Mouse (Mus musculus): ENCODE results near the gene Bmx. TPM values are rescaled to one million over a fixed set of nuclear protein-coding genes. Genes with fewer than 3 reads are reported as not detected.

The Bmx gene
- not detected for polyA plus RNA-seq (2017; shearing (Covaris generic))

DNA sequence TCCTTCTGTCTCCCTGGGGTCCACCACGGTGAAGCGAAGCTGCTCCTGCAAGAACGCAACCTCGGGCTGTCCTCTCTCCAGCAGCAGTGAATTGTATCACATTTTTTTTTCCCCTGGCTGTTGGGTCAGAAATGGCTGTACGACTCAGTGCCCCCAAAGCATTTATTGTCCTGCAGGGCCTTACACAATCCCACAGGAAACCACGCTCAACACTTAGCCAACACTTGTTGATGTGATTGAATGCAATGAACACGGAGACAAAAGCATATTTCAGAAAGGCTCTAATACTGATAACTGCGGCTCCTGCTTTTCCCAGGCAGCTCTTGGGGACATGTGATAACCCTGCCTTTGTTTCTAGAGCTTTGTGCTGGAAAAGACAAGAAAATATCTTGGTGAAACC, at the start of gene Bmx:
Bmx (minus strand) TSS at position 137 of the 400 bp plus-strand sequence.

DNA sequence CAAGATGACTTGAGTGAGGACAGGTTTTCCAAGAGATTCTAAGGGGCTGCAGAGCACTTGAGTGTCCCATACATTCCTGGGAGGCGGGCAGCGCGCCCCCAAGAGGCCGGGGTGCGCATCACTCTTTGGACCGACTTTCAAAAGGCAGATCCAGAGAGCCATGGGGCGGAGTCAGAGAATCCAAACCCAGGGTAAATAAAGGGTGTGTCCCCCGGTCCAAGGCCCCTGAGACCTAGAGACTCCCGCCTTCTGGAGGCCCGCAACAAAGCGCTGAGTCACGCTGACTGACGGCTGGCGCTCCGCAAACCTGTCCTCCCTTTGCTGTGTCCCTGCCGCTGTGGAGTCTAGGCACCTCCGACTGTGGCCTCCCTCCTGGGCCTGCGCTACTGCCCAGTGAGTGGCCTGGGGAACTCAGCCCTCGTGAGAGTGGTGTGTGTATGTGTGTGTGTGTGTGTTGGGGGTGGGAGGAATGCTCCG, 11.3 kb upstream of the Bmx start, which contains the start of gene Pir:
Pir (plus strand) TSS at position 87 of the 477 bp plus-strand sequence.

Other genes starting within 250 kb of the Bmx start
- gene Car5b, start 230.2 kb downstream of the Bmx start, polyA plus RNA-seq (2017; shearing (Covaris generic)): not detected
- gene Siah1b, start 181.7 kb downstream of the Bmx start, polyA plus RNA-seq (2017; shearing (Covaris generic)): 5.0 TPM
- gene Cltrn, start 169.4 kb downstream of the Bmx start, polyA plus RNA-seq (2017; shearing (Covaris generic)): not detected
- gene Ace2, start 118.9 kb downstream of the Bmx start, polyA plus RNA-seq (2017; shearing (Covaris generic)): not detected
- gene Pir, start 11.2 kb upstream of the Bmx start, polyA plus RNA-seq (2017; shearing (Covaris generic)): not detected
- gene Vegfd, start 115.2 kb upstream of the Bmx start, polyA plus RNA-seq (2017; shearing (Covaris generic)): not detected
- gene Piga, start 161.6 kb upstream of the Bmx start, polyA plus RNA-seq (2017; shearing (Covaris generic)): 14.0 TPM
- not detected for gene Asb11, start 178.8 kb upstream of the Bmx start, polyA plus RNA-seq (2017; shearing (Covaris generic))
- gene Asb9, start 248.1 kb upstream of the Bmx start, polyA plus RNA-seq (2017; shearing (Covaris generic)): not detected